Mouse (Mus musculus) ES-Bruce4 (cell line): ENCODE data around the gene Ctnnd2.

Source experiments
- CTCF ChIP-seq: IDR thresholded peaks from one replicate; pipeline ENCODE4 v1.8.1; 2011; ENCODE audit warnings: low read depth, low read length
- EP300 ChIP-seq: IDR thresholded peaks from 2 replicates; pipeline ENCODE4 v1.6.1; 2011; ENCODE audit warnings: low read depth, low read length; ENCODE audit not compliant: insufficient read depth
- POLR2A ChIP-seq: IDR thresholded peaks from one replicate; pipeline ENCODE4 v1.8.1; 2011; ENCODE audit warnings: low read length; ENCODE audit not compliant: insufficient read depth

DNA sequence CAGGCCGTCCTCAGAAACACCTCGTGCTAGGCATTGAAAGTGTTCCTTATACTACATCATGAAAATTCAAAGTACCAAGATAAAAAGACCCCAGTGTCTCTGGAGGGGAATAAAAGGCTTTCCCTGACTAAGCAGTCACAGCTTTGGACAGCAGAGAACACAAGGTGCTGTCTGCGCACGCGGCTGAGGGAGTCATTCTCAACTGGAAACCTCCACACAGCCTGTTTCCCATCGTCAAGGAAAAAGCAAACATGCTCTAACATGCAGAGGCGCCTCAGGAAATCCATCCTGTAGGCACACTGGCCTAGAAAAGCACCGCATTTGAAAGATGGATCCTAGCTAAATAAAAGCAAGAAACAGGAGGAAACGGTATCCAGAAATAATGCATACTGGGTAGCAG is 483.0 kb downstream of the Ctnnd2 start:
- TF ChIP-seq CTCF = no peak
- TF ChIP-seq POLR2A = no peak
- TF ChIP-seq EP300 = no peak
